Mouse (Mus musculus) ES-Bruce4 (cell line): ENCODE data around the gene Olfr1120.

ENCODE experiments used
- CTCF ChIP-seq: IDR thresholded peaks from one replicate; pipeline ENCODE4 v1.8.1; 2011; ENCODE audit warnings: low read depth, low read length
- EP300 ChIP-seq: IDR thresholded peaks from 2 replicates; pipeline ENCODE4 v1.6.1; 2011; ENCODE audit warnings: low read depth, low read length; ENCODE audit not compliant: insufficient read depth
- POLR2A ChIP-seq: IDR thresholded peaks from one replicate; pipeline ENCODE4 v1.8.1; 2011; ENCODE audit warnings: low read length; ENCODE audit not compliant: insufficient read depth

DNA sequence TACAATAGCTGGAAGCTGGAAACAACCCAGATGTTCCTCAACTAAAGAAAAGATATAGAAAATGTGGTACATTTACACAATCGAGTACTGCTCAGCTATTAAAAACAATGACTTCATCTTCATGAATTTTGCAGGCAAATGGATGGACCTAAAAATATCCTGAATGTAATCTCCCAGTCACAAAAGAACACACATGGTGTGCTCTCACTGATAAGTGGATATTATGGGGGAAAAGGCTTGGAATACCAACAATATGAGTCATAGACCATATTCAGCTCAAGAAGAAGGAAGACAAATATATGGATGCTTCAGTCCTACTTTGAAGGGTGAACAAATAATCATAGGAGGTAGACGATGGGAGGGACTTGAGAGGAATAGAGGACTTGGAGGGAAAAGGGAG, 29.3 kb downstream of the Olfr1120 start:
- TF ChIP-seq POLR2A (no peak), CTCF (no peak), EP300 (no peak)
